Mouse (Mus musculus) stomach, postnatal 0 days (tissue): ENCODE measurements around the gene Ppp4r3b.

ENCODE experiments used
- CTCF ChIP-seq: IDR thresholded peaks from 2 replicates; pipeline ENCODE4 v1.5.1; 2016; ENCODE audit warnings: antibody characterized with exemption, low read depth, mild to moderate bottlenecking, moderate library complexity
- EP300 ChIP-seq: optimal IDR thresholded peaks from 2 replicates; pipeline ENCODE3; 2016; ENCODE audit warnings: antibody characterized with exemption

DNA sequence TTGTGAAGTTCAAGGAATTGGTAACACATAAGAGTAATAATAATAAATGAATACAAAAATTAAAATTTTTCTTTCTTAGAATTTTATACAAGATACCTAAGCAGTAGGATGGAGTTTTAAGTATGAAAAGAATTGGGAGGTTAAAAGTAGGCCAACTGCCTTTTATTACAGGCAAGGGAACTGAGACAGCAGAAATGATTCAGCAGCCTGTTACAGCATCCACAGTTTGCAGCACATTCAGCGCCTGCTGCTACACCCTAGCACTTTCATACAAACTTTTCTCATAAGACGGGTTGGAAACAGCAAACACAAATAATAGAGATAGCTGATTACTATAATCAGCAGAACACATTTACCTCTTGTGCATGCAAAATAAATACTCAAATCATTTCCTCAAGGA lies 37.1 kb downstream of the Ppp4r3b start:
- no peak for TF ChIP-seq CTCF
- no peak for TF ChIP-seq EP300
